Mouse (Mus musculus): Measurements from ENCODE around the gene Shld1. TPM values are rescaled to one million over a fixed set of nuclear protein-coding genes. Genes with fewer than 3 reads are reported as not detected.

Gene Shld1
- polyA plus RNA-seq (2016; fragmentation: Nextera tagmentation; extraction: Ambion mirVana): 15.7 and 16.6 TPM in 2 replicates

DNA sequence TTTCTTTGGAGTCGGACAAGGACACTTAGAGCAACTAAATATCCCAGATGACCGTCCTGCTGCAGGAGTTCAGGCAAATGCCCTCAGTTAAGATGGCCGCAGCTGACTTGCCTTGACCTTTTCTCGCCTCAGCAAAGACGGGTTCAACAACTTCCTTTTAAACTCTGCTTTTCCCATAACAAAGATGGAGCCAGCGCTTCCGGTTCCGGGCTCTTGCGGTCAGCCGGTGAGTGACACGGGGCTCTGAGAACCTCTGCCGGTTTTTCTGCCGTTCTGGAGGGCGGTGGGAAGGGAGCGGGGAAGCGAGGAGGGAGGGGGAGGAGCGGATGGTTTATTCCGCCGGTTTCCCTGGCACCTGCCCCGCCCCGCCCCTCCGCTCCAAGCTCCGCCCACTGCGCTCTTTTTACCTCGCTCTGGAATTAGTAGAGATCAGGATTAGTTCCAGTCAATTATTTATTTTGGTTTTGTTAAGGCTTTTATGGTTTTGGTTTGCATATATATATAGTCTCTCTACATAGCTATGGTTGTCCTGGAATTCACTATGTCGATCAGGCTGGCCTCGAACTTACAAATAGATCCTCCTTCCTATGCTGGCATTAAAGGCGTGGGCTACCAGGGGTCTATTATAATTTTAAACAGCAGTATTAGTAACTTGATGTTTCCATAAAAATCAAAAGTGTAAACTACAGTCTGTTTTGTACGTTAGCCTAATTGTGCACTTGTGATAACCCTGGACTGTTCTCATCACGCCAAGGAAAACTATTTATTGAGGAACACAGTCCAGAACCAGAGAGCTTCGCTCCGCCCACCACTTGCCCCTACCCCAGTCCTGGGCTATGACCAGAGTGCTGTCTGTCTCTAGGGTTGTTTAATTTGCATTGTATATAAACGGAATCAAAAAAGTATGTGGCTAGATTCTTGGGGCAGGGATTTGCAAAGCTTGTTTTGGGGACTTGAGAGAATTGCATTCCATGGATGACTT is at the start of gene Shld1:
Gene Shld1, plus strand, starts transcription at position 176 of the 982 bp plus-strand sequence.
- Histone ChIP-seq H3K36me3 (replicated peaks) (no peaks in the 10 kb centered on the region), H3K27ac (replicated peaks) (peak within 1 kb of the TSS; percentile 88), H3K9me3 (no peaks in the 10 kb centered on the region), H3K27me3 (replicated peaks; ENCODE audit: low read depth, poor library complexity, severe bottlenecking) (no peaks in the 10 kb centered on the region), H3K4me1 (0 out of 2 replicates have a peak, but pooled peaks cover 3% of the 10 kb centered on the region), H3K4me3 (peak within 1 kb of the TSS; percentile 69)
- DNase-seq (ENCODE audit: low spot score): peak; percentile 91
- 10% methylated on average over 33 of the region's 33 CpGs for WGBS

DNA sequence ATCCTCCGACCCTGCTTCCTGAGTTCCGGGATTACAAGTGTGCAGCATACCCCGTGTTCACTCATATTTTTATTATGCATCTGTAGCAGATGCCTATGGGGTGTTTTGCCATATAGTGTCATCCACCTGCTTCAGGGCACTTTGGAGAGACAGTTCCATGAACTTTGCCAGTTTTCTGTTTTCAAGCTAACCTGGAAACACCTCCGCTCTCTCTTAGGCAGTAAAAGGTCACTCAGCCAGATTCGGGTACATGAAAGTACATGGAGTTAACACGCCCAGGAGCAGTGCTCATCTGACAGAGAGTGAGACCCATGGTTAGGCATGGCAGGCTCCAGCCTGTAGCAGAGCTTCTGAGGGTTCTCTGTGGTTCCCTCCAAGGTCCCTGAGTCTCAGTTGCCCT is 48.4 kb upstream of the Shld1 start:
- 88% methylated on average over 6 of the region's 6 CpGs for WGBS
- H3K4me3 ChIP-seq: no peak overlapping the region
- DNase-seq (ENCODE audit: low spot score): no peak

DNA sequence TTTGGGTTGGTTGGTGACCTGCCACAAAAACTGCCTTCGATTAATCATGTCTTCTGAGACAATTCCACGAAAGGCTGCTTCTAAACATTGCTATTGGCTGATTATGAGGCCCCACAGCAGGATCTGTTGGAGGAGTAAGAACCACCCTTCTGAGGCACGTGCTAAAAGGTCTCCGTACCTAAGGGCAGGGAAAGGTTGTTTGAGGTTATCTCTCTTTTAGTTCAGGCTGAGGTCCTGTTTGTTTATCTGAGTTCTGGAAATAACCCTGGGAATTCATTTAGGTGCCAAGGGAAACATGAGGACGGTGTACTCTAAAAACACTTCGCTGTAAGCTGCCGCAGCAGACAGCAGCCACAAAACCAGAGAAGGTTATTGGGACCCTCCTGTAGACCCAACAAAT is 47.4 kb upstream of the Shld1 start:
- H3K36me3 ChIP-seq (replicated peaks): no peaks in the 10 kb centered on the region
- 83% methylated on average over 7 of the region's 7 CpGs for WGBS
- H3K4me3 ChIP-seq: no peak overlapping the region
- H3K4me1 ChIP-seq: no peaks in the 10 kb centered on the region
- no peaks in the 10 kb centered on the region for H3K27me3 ChIP-seq (replicated peaks; ENCODE audit: low read depth, poor library complexity, severe bottlenecking)
- DNase-seq (ENCODE audit: low spot score): no peak
- H3K27ac ChIP-seq (replicated peaks): no peak overlapping the region
- no peaks in the 10 kb centered on the region for H3K9me3 ChIP-seq

More for the DNA sequence above, 48.4 kb upstream of the Shld1 start:
- no peaks in the 10 kb centered on the region for H3K4me1 ChIP-seq
- no peaks in the 10 kb centered on the region for H3K36me3 ChIP-seq (replicated peaks)
- no peaks in the 10 kb centered on the region for H3K27me3 ChIP-seq (replicated peaks; ENCODE audit: low read depth, poor library complexity, severe bottlenecking)
- no peak overlapping the region for H3K27ac ChIP-seq (replicated peaks)
- no peaks in the 10 kb centered on the region for H3K9me3 ChIP-seq

DNA sequence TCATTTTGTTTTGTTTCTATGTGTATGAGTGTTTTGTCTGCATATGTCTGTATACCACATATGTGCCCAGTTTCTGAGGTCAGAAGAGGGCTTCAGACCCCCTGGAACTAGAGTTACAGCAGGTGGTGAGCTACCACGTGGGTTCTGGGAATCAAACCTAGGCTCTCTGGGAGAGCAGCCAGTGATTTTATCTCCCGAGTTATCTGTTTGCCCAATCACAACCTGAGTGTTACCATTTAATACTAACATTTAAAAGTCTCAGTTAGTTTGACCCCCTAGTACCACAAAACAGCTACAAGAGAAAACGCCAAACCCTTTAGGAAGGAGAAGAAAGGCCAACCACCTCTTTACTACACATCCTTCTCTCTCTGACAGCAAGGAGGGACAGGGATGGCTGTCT is 45.5 kb upstream of the Shld1 start:
- Histone ChIP-seq H3K9me3 (no peaks in the 10 kb centered on the region), H3K4me1 (no peaks in the 10 kb centered on the region), H3K36me3 (replicated peaks) (no peaks in the 10 kb centered on the region), H3K27ac (replicated peaks) (no peak overlapping the region), H3K27me3 (replicated peaks; ENCODE audit: low read depth, poor library complexity, severe bottlenecking) (no peaks in the 10 kb centered on the region), H3K4me3 (no peak overlapping the region)
- no peak for DNase-seq (ENCODE audit: low spot score)
- 61% methylated on average over 3 of the region's 3 CpGs for WGBS

DNA sequence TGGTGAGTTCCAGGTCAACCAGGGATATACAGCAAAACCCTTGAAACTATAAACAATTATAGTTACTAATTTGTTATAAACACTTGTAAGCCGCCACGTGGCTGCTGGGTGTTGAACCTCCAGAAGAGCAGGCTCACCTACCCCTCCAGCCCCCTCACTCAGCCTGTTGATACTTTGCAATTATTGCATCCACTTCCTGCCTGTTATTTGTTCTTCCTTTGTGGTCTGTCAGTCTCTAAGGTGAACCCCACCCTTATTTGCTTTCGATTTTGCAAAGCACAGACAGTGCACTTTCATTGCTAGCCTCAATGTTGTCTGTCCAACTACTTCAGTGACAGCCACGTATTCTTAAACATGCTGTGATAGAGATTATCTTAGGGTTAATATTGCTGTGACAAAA is 43.6 kb upstream of the Shld1 start:
- no peak overlapping the region for H3K4me3 ChIP-seq
- no peak overlapping the region for H3K27ac ChIP-seq (replicated peaks)
- H3K27me3 ChIP-seq (replicated peaks; ENCODE audit: low read depth, poor library complexity, severe bottlenecking): no peaks in the 10 kb centered on the region
- WGBS: 77% methylated on average over 4 of the region's 4 CpGs
- DNase-seq (ENCODE audit: low spot score): no peak
- H3K9me3 ChIP-seq: no peaks in the 10 kb centered on the region
- H3K36me3 ChIP-seq (replicated peaks): no peaks in the 10 kb centered on the region
- H3K4me1 ChIP-seq: 0 out of 2 replicates have a peak, but pooled peaks cover 3% of the 10 kb centered on the region

DNA sequence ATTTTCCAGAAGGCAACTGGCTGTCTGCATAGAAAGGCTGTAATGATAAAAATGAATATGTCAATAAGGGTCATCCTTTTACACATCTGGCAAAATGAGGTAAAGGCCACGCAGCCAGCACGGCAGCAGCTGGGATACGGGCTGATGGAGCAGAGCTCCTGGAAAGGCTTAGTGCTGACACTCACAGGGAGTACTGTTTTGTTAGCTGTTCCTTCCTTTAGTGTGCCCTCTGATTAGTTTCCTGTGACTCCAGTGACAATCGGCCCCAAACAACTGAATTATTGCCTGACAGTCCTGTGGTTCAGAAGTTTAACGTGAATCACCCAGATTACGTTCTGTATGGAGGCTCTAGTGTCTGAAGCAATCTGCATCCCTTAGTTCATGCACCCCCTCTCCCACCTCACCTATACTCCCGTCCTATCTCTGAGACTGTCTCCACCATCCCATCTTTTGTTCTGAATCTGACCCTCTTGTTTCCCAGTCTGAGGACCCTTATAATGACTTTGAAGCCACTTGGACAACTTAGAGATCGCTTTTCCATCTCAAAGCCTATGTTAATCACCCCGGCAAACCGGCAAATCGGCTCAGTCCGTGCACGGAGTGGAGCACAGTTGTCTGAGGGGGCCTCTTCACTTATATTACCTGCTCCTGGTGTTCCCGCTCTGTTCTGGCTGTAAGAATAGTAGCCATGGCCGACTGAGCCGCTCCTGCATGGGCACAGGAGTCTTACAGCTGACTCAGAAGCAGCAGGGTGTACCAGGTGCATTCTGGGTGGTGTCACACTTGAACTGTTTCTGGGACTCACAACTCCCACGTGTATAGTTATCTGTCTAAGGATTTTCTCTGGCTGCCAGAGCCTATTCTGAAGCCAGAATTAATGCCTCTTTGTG is 39.6 kb upstream of the Shld1 start:
- H3K9me3 ChIP-seq: no peaks in the 10 kb centered on the region
- peaks cover 12% of the 10 kb centered on the region; the same call in 1 of the 2 replicates for H3K4me1 ChIP-seq
- H3K36me3 ChIP-seq (replicated peaks): no peaks in the 10 kb centered on the region
- H3K27ac ChIP-seq (replicated peaks): no peak overlapping the region
- H3K27me3 ChIP-seq (replicated peaks; ENCODE audit: low read depth, poor library complexity, severe bottlenecking): no peaks in the 10 kb centered on the region
- H3K4me3 ChIP-seq: no peak overlapping the region
- DNase-seq (ENCODE audit: low spot score): no peak
- WGBS: 69% methylated on average over 17 of the region's 17 CpGs

DNA sequence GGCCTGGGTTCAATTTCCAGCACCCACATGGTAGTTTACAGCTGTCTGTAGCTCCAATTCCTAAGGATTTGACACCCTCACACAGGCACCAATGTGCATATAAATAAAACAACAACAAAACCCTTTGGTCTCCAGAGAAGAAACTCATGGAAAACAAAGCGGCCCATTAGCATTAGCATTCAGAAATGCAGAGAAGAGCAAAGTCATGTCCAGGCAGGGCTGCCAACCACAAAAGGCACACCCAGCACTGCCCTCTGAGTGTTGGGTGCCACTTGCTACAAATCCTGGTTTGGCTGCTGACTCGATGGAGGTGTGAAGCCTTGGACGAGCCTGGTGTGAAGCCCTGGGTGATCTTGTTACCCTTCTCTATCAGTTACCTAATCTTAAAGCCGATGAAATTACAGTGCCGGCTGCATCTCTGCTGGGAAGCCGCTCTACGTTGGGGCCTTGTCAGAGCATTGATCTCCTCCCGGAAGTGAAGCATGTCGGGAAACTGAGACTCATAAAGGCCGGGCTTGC is 37.3 kb upstream of the Shld1 start:
- no peak for DNase-seq (ENCODE audit: low spot score)
- Histone ChIP-seq H3K27me3 (replicated peaks; ENCODE audit: low read depth, poor library complexity, severe bottlenecking) (no peaks in the 10 kb centered on the region), H3K4me3 (no peak overlapping the region), H3K4me1 (peaks cover 23% of the 10 kb centered on the region), H3K27ac (replicated peaks) (no peak overlapping the region), H3K9me3 (no peaks in the 10 kb centered on the region), H3K36me3 (replicated peaks) (no peaks in the 10 kb centered on the region)
- WGBS: 87% methylated on average over 10 of the region's 10 CpGs

DNA sequence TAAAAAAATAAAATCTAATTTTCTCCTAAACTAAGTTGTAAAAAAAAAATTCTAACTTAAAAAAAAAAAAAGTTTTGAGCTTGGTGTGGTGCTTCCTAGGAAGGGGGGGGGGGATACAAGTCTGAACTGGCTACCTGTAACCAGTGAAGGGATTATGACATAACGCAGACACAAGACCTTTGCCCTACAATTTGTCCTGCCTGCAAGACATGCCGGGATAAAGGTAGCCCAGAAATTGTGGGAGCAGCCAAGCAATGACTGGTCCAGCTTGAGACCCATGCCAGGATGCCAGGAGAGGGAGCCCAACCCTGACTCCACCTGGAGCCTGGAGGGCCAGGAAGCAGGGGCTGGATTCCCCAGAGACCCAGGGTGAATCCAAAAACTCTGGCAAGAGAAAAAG is 36.2 kb upstream of the Shld1 start:
- DNase-seq (ENCODE audit: low spot score): no peak

DNA sequence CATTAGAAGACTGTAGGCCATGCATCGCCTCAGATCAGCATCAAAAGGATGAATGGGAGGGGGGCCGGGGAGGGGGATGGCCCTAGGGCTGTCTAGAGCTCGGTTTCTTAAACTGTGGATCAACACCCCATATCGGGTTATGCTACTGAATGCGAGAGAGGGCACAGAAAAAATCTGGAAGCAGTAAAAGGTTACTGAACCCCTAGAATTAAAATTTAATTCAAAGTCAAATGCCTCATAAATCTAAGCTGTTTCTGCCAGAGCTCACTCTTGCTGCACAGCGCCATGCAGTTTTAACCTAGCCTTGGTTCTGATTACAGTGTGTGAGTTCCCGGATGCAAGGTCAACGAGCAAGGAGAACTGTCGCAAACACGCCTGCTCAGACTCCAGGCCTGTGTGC is 34.3 kb upstream of the Shld1 start:
- peak; percentile 80 for DNase-seq (ENCODE audit: low spot score)
- Histone ChIP-seq H3K9me3 (no peaks in the 10 kb centered on the region), H3K4me1 (peaks cover 20% of the 10 kb centered on the region), H3K36me3 (replicated peaks) (no peaks in the 10 kb centered on the region), H3K27ac (replicated peaks) (peak overlapping the region; percentile 76), H3K27me3 (replicated peaks; ENCODE audit: low read depth, poor library complexity, severe bottlenecking) (no peaks in the 10 kb centered on the region), H3K4me3 (no peak overlapping the region)
- WGBS: 28% methylated on average over 10 of the region's 10 CpGs

More for the DNA sequence above, 36.2 kb upstream of the Shld1 start:
- peaks cover 23% of the 10 kb centered on the region for H3K4me1 ChIP-seq
- H3K27ac ChIP-seq (replicated peaks): no peak overlapping the region
- no peaks in the 10 kb centered on the region for H3K27me3 ChIP-seq (replicated peaks; ENCODE audit: low read depth, poor library complexity, severe bottlenecking)
- 68% methylated on average over 2 of the region's 2 CpGs for WGBS
- H3K36me3 ChIP-seq (replicated peaks): no peaks in the 10 kb centered on the region
- no peaks in the 10 kb centered on the region for H3K9me3 ChIP-seq
- H3K4me3 ChIP-seq: no peak overlapping the region

DNA sequence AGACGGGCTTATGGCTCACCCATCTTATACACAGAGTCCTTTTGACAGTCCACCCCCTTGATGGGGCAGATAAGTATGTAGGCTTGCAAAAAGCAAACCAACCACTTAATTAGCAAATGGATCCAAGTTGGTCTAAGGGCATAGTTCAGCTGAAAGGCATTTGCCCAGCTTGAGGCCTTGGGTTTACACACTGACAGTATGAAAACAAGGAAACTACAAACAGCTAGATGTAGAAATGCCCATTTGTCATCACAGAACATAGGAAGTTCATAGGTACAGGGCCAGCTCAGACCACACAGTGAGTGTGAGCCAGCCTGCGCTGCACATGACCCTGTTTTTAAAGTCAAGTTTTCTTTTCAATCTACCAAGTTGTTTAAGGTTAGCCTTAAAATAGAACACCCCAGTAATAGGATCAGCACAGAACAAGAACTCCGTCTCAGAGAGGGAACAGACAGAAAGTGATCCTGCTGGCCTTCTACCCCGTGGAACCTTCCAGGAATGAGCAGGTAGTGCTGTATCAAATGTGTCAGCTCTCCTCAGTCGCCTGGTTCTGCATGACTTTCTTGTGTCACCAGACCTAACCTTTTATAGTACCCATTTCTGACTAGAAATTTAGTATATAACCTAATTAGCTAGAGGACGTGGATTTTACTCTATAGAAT is 31.8 kb upstream of the Shld1 start:
- Histone ChIP-seq H3K36me3 (replicated peaks) (no peaks in the 10 kb centered on the region), H3K9me3 (no peaks in the 10 kb centered on the region), H3K4me1 (peaks cover 20% of the 10 kb centered on the region), H3K4me3 (no peak overlapping the region), H3K27ac (replicated peaks) (no peak overlapping the region), H3K27me3 (replicated peaks; ENCODE audit: low read depth, poor library complexity, severe bottlenecking) (no peaks in the 10 kb centered on the region)
- 76% methylated on average over 6 of the region's 6 CpGs for WGBS
- DNase-seq (ENCODE audit: low spot score): no peak

DNA sequence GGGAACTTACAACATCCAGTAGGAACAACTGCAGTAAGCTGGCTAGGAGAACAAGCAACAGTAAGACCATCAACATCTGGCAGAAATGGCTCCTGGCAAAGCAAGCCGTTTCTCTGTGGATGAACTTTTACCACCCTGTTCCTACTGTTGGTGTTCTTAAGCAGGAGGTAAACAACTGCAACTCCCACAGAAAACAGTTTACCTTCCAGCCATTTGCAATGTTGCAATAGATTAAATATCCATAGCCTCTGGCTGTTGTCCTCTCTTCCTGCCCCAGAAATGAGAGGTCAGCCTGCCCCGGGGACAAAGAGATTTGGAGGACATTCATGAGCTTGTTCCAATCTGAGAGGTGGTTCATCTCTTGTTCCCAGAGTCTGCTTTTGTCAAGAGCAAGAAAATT is 29.5 kb upstream of the Shld1 start:
- no peak overlapping the region for H3K4me3 ChIP-seq
- no peaks in the 10 kb centered on the region for H3K27me3 ChIP-seq (replicated peaks; ENCODE audit: low read depth, poor library complexity, severe bottlenecking)
- no peaks in the 10 kb centered on the region for H3K9me3 ChIP-seq
- no peak overlapping the region for H3K27ac ChIP-seq (replicated peaks)
- no peak for DNase-seq (ENCODE audit: low spot score)
- WGBS: 65% methylated on average over 2 of the region's 2 CpGs
- H3K4me1 ChIP-seq: peaks cover 10% of the 10 kb centered on the region
- H3K36me3 ChIP-seq (replicated peaks): no peaks in the 10 kb centered on the region
